Mouse (Mus musculus) E14TG2a.4 (cell line): ENCODE measurements around the gene Atxn7l1.

ENCODE experiments used
- CTCF ChIP-seq: conservative IDR thresholded peaks from 2 replicates; pipeline ENCODE4 v1.5.1; 2014; ENCODE audit warnings: low read length
- NANOG ChIP-seq: IDR thresholded peaks from 2 replicates; pipeline ENCODE4 v1.6.1; 2014; ENCODE audit warnings: borderline replicate concordance, low read length, mixed read lengths
- POU5F1 ChIP-seq: IDR thresholded peaks from 2 replicates; pipeline ENCODE4 v1.6.1; 2014; ENCODE audit warnings: low read length, borderline replicate concordance

- TF ChIP-seq CTCF = no peak
- TF ChIP-seq POU5F1 = no peak
- no peak for TF ChIP-seq NANOG
Measured at GRCm38 (mm10) chr12:33340698-33341097, 193.2 kb downstream of the Atxn7l1 start.
